Mouse (Mus musculus) intestine, embryonic 14.5 days (tissue): ENCODE data around the gene Camsap2. TPM values are rescaled to one million over a fixed set of nuclear protein-coding genes. Genes with fewer than 3 reads are reported as not detected.

Experiments
- ATAC-seq: fragments of 200-750 bp; cut with Nextera tagmentation; replicated peaks from 2 replicates; pipeline ENCODE4 v1.8.0; 2017; ENCODE audit warnings: low read depth, moderate number of reproducible peaks, moderate TSS enrichment, moderate library complexity; ENCODE audit not compliant: low FRiP score, low TSS enrichment
- DNase-seq: peaks from one replicate; pipeline ENCODE4 v3.0.0-alpha.2; 2018; ENCODE audit warnings: low spot score
- H3K27ac ChIP-seq: fragments of 300-500 bp; sonication (generic); 2 replicates; pipeline ENCODE4 v1.5.1; 2014; ENCODE audit warnings: low read depth, mild to moderate bottlenecking, control low read depth
- H3K27me3 ChIP-seq: fragments of 300-500 bp; sonication (generic); replicated peaks from 2 replicates; pipeline ENCODE4 v1.6.1; 2014; ENCODE audit warnings: low read length, control low read depth; ENCODE audit not compliant: control insufficient read depth, insufficient read depth
- H3K36me3 ChIP-seq: fragments of 300-500 bp; sonication (generic); 2 replicates; pipeline ENCODE4 v1.6.1; 2014; ENCODE audit warnings: low read length, control low read depth; ENCODE audit not compliant: control insufficient read depth, insufficient read depth
- H3K4me1 ChIP-seq: fragments of 300-500 bp; sonication (generic); replicated peaks from 2 replicates; pipeline ENCODE4 v1.6.1; 2014; ENCODE audit warnings: low read length, control low read depth, mixed read lengths; ENCODE audit not compliant: control insufficient read depth, insufficient read depth
- H3K4me2 ChIP-seq: fragments of 300-500 bp; sonication (generic); 2 replicates; pipeline ENCODE4 v1.6.1; 2014; ENCODE audit warnings: low read length
- H3K4me3 ChIP-seq: fragments of 300-500 bp; sonication (generic); 2 replicates; pipeline ENCODE4 v1.5.1; 2014; ENCODE audit warnings: low read depth, low read length, control low read depth, mixed read lengths
- H3K9ac ChIP-seq: fragments of 300-500 bp; sonication (generic); 2 replicates; pipeline ENCODE4 v1.6.1; 2014; ENCODE audit warnings: mild to moderate bottlenecking, low read length
- H3K9me3 ChIP-seq: fragments of 300-500 bp; sonication (generic); 2 replicates; pipeline ENCODE4 v1.6.1; 2016; ENCODE audit warnings: low read length, control low read depth; ENCODE audit not compliant: control insufficient read depth
- WGBS: fragments of 180-500 bp; shearing (Covaris S2); extraction: QIAGEN DNeasy Blood & Tissue Kit; methylation state at CpG from one replicate; pipeline ENCODE4 v1.1.7; 2014; 5-methylcytosine and 5-hydroxymethylcytosine counted together
- polyA plus RNA-seq: library from polyadenylated mRNA; unstranded; fragments of >200 nt; fragmentation: Nextera tagmentation; extraction: Ambion mirVana; gene quantifications from 2 replicates; pipeline ENCODE4 v1.2.1, GENCODE M21; 2014

The Camsap2 gene
- polyA plus RNA-seq, 1 experiment from 2014 or later, result 14.2 TPM

GRCm38 (mm10) chr1:136350699-136351200 is 4.8 kb upstream of the Camsap2 start:
- no peak overlapping the region for H3K4me3 ChIP-seq
- WGBS, result 43% methylated on average over 3 of the region's 3 CpGs
- 0 out of 2 replicates have a peak, but pooled peaks cover 2% of the 10 kb centered on the region for H3K27me3 ChIP-seq
- no peak overlapping the region for H3K27ac ChIP-seq
- DNase-seq, result no peak
- peaks cover 15% of the 10 kb centered on the region for H3K4me1 ChIP-seq
- H3K9me3 ChIP-seq, result no peaks in the 10 kb centered on the region
- H3K4me2 ChIP-seq, result no peak overlapping the region
- H3K9ac ChIP-seq, result no peak overlapping the region
- no peaks in the 10 kb centered on the region for H3K36me3 ChIP-seq
- no peak for ATAC-seq

GRCm38 (mm10) chr1:136348137-136348536 is 2.2 kb upstream of the Camsap2 start:
- no peak overlapping the region for H3K4me3 ChIP-seq
- H3K4me1 ChIP-seq, result peaks cover 28% of the 10 kb centered on the region
- no peaks in the 10 kb centered on the region for H3K36me3 ChIP-seq
- H3K9me3 ChIP-seq, result no peaks in the 10 kb centered on the region
- no peak overlapping the region for H3K27ac ChIP-seq
- no peak for ATAC-seq
- 63% methylated on average over 5 of the region's 5 CpGs for WGBS
- H3K9ac ChIP-seq, result no peak overlapping the region
- H3K4me2 ChIP-seq, result no peak overlapping the region
- H3K27me3 ChIP-seq, result 0 out of 2 replicates have a peak, but pooled peaks cover 2% of the 10 kb centered on the region
- peak; percentile 42 for DNase-seq

- ATAC-seq, result no peak
- H3K4me1 ChIP-seq, result peaks cover 36% of the 10 kb centered on the region
- 73% methylated on average over 4 of the region's 4 CpGs for WGBS
Observed at GRCm38 (mm10) chr1:136347140-136347539, 1.2 kb upstream of the Camsap2 start.

GRCm38 (mm10) chr1:136346373-136347035 is 600 bp upstream of the Camsap2 start:
- peak; percentile 26; the same call in 1 of the 2 replicates for ATAC-seq
- H3K4me3 ChIP-seq, result peak overlapping the region; percentile 55
- H3K4me1 ChIP-seq, result peaks cover 37% of the 10 kb centered on the region
- no peaks in the 10 kb centered on the region for H3K9me3 ChIP-seq
- H3K36me3 ChIP-seq, result no peaks in the 10 kb centered on the region
- 3% methylated on average over 12 of the region's 12 CpGs for WGBS
- DNase-seq, result peak; percentile 57
- peak overlapping the region; percentile 77 for H3K9ac ChIP-seq
- H3K27me3 ChIP-seq, result no peaks in the 10 kb centered on the region
- peak overlapping the region; percentile 60 for H3K4me2 ChIP-seq
- H3K27ac ChIP-seq, result peak overlapping the region; percentile 86; the same call in 1 of the 2 replicates

More at GRCm38 (mm10) chr1:136347140-136347539, 1.2 kb upstream of the Camsap2 start:
- Histone ChIP-seq H3K27ac (no peak overlapping the region), H3K9me3 (no peaks in the 10 kb centered on the region), H3K36me3 (no peaks in the 10 kb centered on the region), H3K4me3 (no peak overlapping the region), H3K27me3 (no peaks in the 10 kb centered on the region), H3K9ac (no peak overlapping the region), H3K4me2 (no peak overlapping the region)
- DNase-seq, result no peak

GRCm38 (mm10) chr1:136344768-136345453 is 993 bp downstream of the Camsap2 start:
- Histone ChIP-seq H3K36me3 (0 out of 2 replicates have a peak, but pooled peaks cover 5% of the 10 kb centered on the region), H3K4me1 (peaks cover 22% of the 10 kb centered on the region), H3K27me3 (no peaks in the 10 kb centered on the region), H3K9ac (peak overlapping the region; percentile 77), H3K4me3 (peak overlapping the region; percentile 55), H3K9me3 (no peaks in the 10 kb centered on the region), H3K4me2 (peak overlapping the region; percentile 60), H3K27ac (peak overlapping the region; percentile 86)
- peak; percentile 78 for DNase-seq
- WGBS, result under 1% methylated on average over 22 of the region's 22 CpGs
- ATAC-seq, result 0 out of 2 replicates have a peak, but pooled peaks have one; percentile 0

GRCm38 (mm10) chr1:136344281-136344680 is 1.6 kb downstream of the Camsap2 start:
- peaks cover 22% of the 10 kb centered on the region for H3K4me1 ChIP-seq
- ATAC-seq (no peak), DNase-seq (peak; percentile 48)
- H3K9ac ChIP-seq, result peak overlapping the region; percentile 77
- no peaks in the 10 kb centered on the region for H3K27me3 ChIP-seq
- peak overlapping the region; percentile 60 for H3K4me2 ChIP-seq
- 0 out of 2 replicates have a peak, but pooled peaks cover 5% of the 10 kb centered on the region for H3K36me3 ChIP-seq
- 6% methylated on average over 1 of the region's 1 CpGs for WGBS
- peak overlapping the region; percentile 55 for H3K4me3 ChIP-seq
- H3K9me3 ChIP-seq, result no peaks in the 10 kb centered on the region
- H3K27ac ChIP-seq, result no peak overlapping the region

- DNase-seq, result peak; percentile 55
- peak overlapping the region; percentile 37 for H3K9ac ChIP-seq
- ATAC-seq, result no peak
Observed at GRCm38 (mm10) chr1:136343727-136344126, 2.2 kb downstream of the Camsap2 start.

GRCm38 (mm10) chr1:136340541-136340940 is 5.4 kb downstream of the Camsap2 start:
- H3K9ac ChIP-seq, result no peak overlapping the region
- 0 out of 2 replicates have a peak, but pooled peaks cover 5% of the 10 kb centered on the region for H3K36me3 ChIP-seq
- WGBS, result over 99% methylated on average over 3 of the region's 3 CpGs
- H3K4me2 ChIP-seq, result no peak overlapping the region
- H3K27me3 ChIP-seq, result no peaks in the 10 kb centered on the region
- peaks cover 22% of the 10 kb centered on the region for H3K4me1 ChIP-seq
- no peaks in the 10 kb centered on the region for H3K9me3 ChIP-seq
- DNase-seq (no peak), ATAC-seq (no peak)
- H3K4me3 ChIP-seq, result no peak overlapping the region
- H3K27ac ChIP-seq, result no peak overlapping the region

More at GRCm38 (mm10) chr1:136343727-136344126, 2.2 kb downstream of the Camsap2 start:
- Histone ChIP-seq H3K27ac (no peak overlapping the region), H3K4me1 (peaks cover 22% of the 10 kb centered on the region), H3K4me3 (peak overlapping the region; percentile 55), H3K27me3 (no peaks in the 10 kb centered on the region), H3K36me3 (0 out of 2 replicates have a peak, but pooled peaks cover 5% of the 10 kb centered on the region), H3K4me2 (peak overlapping the region; percentile 60), H3K9me3 (no peaks in the 10 kb centered on the region)
- 25% methylated on average over 7 of the region's 7 CpGs for WGBS
